Mouse (Mus musculus) MN1 (cell line): ENCODE measurements around the gene Nr5a1.

Experiments used
- DNase-seq: peaks from one replicate; pipeline ENCODE4 v3.0.0-alpha.2; 2016; ENCODE audit warnings: low spot score

Nr5a1 gene

GRCm38 (mm10) chr2:38650340-38650739 is 64.0 kb downstream of the Nr5a1 start:
- DNase-seq = no peak

- DNase-seq = peak; percentile 76
Measured at GRCm38 (mm10) chr2:38647661-38648060, 66.7 kb downstream of the Nr5a1 start.

- DNase-seq = peak; percentile 82
Measured at GRCm38 (mm10) chr2:38647201-38647606, 67.1 kb downstream of the Nr5a1 start.

GRCm38 (mm10) chr2:38645936-38646335 is 68.4 kb downstream of the Nr5a1 start:
- DNase-seq = peak; percentile 93

- peak; percentile 97 for DNase-seq
Measured at GRCm38 (mm10) chr2:38643625-38644427, 70.5 kb downstream of the Nr5a1 start, which contains the start of gene Psmb7. Gene Psmb7, minus strand, starts transcription at chr2:38644087.
